Mouse (Mus musculus): ENCODE measurements around the gene Slc30a5. TPM values are rescaled to one million over a fixed set of nuclear protein-coding genes. Genes with fewer than 3 reads are reported as not detected.
"Not testable (repeated sequence)": the region's sequence is repeated elsewhere in the genome, so short reads cannot be mapped to it uniquely, and the experiment has no call there.

Slc30a5 gene
- polyA plus RNA-seq, 1 experiment from 2014 or later: 55.7 TPM

- H3K36me3 ChIP-seq: no peaks in the 10 kb centered on the region
- no peak for ATAC-seq (replicated peaks; ENCODE audit: low FRiP score)
- H3K27ac ChIP-seq: no peak overlapping the region
- H3K4me1 ChIP-seq: peaks cover 26% of the 10 kb centered on the region
- no peak overlapping the region for H3K4me2 ChIP-seq
- H3K4me3 ChIP-seq (replicated peaks): no peak overlapping the region
- H3K9ac ChIP-seq: no peak overlapping the region
- no peaks in the 10 kb centered on the region for H3K9me3 ChIP-seq (replicated peaks)
- no peaks in the 10 kb centered on the region for H3K27me3 ChIP-seq
These were observed 32.5 kb upstream of the Slc30a5 start for GRCm38 (mm10) chr13:100865744-100866143.

DNA sequence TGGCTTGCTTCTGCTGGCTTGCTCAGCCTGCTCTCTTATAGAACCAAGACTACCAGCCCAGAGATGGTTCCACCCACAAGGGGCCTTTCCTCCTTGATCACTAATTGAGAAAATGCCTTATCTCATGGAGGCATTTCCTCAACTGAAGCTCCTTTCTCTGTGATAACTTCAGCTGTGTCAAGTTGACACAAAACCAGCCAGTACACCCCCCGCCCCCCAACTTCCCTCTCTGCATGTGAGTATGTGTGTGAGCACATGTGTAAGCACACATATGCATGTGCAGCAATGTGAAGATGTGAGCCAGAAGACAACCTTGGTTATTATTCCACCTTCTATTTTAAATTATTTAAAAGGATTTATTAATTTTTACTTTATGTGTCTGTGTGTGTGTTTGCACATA lies 30.7 kb upstream of the Slc30a5 start:
- H3K9me3 ChIP-seq (replicated peaks); H3K27me3 ChIP-seq; H3K9ac ChIP-seq; ATAC-seq (replicated peaks; ENCODE audit: low FRiP score); H3K4me2 ChIP-seq; H3K4me3 ChIP-seq (replicated peaks); H3K27ac ChIP-seq; H3K36me3 ChIP-seq: not testable (repeated sequence)
- WGBS: 81% methylated on average over 1 of the region's 1 CpGs
- peaks cover 29% of the 10 kb centered on the region for H3K4me1 ChIP-seq

DNA sequence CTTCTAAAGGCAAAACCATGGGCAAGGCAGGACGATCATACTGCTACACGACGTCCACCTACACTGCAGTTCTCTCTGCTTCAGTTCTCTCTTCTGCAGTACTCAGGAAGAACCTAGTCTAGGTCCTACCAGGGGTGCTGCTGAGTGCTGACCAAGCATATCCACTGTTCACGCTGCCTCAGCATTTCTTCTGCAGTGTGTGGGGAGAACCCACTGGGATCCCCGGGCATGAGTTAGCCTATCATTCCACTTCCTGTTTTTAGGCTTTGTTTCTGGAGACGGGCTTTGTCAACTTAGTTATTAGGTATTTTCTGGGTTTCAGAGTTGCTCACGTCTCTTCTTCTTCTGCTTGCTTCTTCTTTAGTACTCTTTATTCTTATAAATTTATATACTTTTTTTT lies 25.9 kb upstream of the Slc30a5 start:
- no peak overlapping the region for H3K4me3 ChIP-seq (replicated peaks)
- no peak overlapping the region for H3K4me2 ChIP-seq
- H3K9me3 ChIP-seq (replicated peaks): no peaks in the 10 kb centered on the region
- no peak for ATAC-seq (replicated peaks; ENCODE audit: low FRiP score)
- no peaks in the 10 kb centered on the region for H3K36me3 ChIP-seq
- no peak overlapping the region for H3K9ac ChIP-seq
- no peaks in the 10 kb centered on the region for H3K27me3 ChIP-seq
- 84% methylated on average over 7 of the region's 7 CpGs for WGBS
- H3K27ac ChIP-seq: peak overlapping the region; percentile 57; the same call in 1 of the 2 replicates
- 0 out of 2 replicates have a peak, but pooled peaks cover 3% of the 10 kb centered on the region for H3K4me1 ChIP-seq

- Histone ChIP-seq H3K4me1 (0 out of 2 replicates have a peak, but pooled peaks cover 2% of the 10 kb centered on the region), H3K27me3 (no peaks in the 10 kb centered on the region), H3K9ac (no peak overlapping the region), H3K36me3 (no peaks in the 10 kb centered on the region), H3K27ac (no peak overlapping the region), H3K4me3 (replicated peaks) (no peak overlapping the region), H3K4me2 (no peak overlapping the region), H3K9me3 (replicated peaks) (no peaks in the 10 kb centered on the region)
- WGBS: 54% methylated on average over 4 of the region's 4 CpGs
- ATAC-seq (replicated peaks; ENCODE audit: low FRiP score): no peak
These were observed 20.9 kb upstream of the Slc30a5 start for GRCm38 (mm10) chr13:100854174-100854573.

GRCm38 (mm10) chr13:100853120-100853519 lies 19.9 kb upstream of the Slc30a5 start:
- Histone ChIP-seq H3K4me2 (no peak overlapping the region), H3K4me1 (no peaks in the 10 kb centered on the region), H3K9ac (no peak overlapping the region), H3K36me3 (no peaks in the 10 kb centered on the region), H3K27me3 (no peaks in the 10 kb centered on the region), H3K9me3 (replicated peaks) (no peaks in the 10 kb centered on the region), H3K4me3 (replicated peaks) (no peak overlapping the region), H3K27ac (no peak overlapping the region)
- WGBS: 70% methylated on average over 3 of the region's 3 CpGs
- ATAC-seq (replicated peaks; ENCODE audit: low FRiP score): no peak

DNA sequence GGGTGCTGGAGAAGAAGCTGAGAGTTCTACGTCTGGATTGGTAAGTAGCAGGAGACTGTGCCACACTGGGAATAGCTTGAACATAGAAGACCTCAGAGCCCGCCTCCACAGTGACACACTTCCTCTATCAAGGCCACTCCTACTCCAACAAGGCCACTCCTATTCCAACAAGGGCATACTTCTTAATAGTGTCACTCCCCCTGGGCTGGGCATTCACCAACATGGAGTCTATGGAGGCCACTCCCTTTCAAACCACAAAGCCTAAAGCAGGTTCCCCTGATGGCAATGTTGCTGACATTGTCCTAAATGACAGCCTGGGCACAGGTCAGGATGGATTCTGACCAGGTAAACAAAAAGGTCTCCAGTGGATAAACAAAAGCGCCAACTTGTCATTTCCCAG lies 15.9 kb upstream of the Slc30a5 start:
- Histone ChIP-seq H3K4me3 (replicated peaks) (no peak overlapping the region), H3K27ac (no peak overlapping the region), H3K9ac (no peak overlapping the region), H3K4me2 (no peak overlapping the region), H3K9me3 (replicated peaks) (no peaks in the 10 kb centered on the region), H3K4me1 (no peaks in the 10 kb centered on the region), H3K36me3 (no peaks in the 10 kb centered on the region), H3K27me3 (no peaks in the 10 kb centered on the region)
- no peak for ATAC-seq (replicated peaks; ENCODE audit: low FRiP score)
- WGBS: 96% methylated on average over 3 of the region's 3 CpGs

- Histone ChIP-seq H3K4me1 (peaks cover 6% of the 10 kb centered on the region; the same call in 1 of the 2 replicates), H3K27me3 (no peaks in the 10 kb centered on the region), H3K9me3 (replicated peaks) (no peaks in the 10 kb centered on the region), H3K9ac (peak overlapping the region; percentile 27; the same call in 1 of the 2 replicates), H3K4me2 (peak overlapping the region; percentile 54), H3K4me3 (replicated peaks) (peak overlapping the region; percentile 19; the same call in 1 of the 2 replicates), H3K27ac (no peak overlapping the region), H3K36me3 (no peaks in the 10 kb centered on the region)
- 43% methylated on average over 21 of the region's 21 CpGs for WGBS
- ATAC-seq (replicated peaks; ENCODE audit: low FRiP score): 0 out of 2 replicates have a peak, but pooled peaks have one; percentile 64
These were observed 13.8 kb upstream of the Slc30a5 start for GRCm38 (mm10) chr13:100846891-100847579.

- no peaks in the 10 kb centered on the region for H3K36me3 ChIP-seq
- H3K4me2 ChIP-seq: no peak overlapping the region
- peaks cover 6% of the 10 kb centered on the region; the same call in 1 of the 2 replicates for H3K4me1 ChIP-seq
- H3K9ac ChIP-seq: no peak overlapping the region
- ATAC-seq (replicated peaks; ENCODE audit: low FRiP score): no peak
- no peaks in the 10 kb centered on the region for H3K9me3 ChIP-seq (replicated peaks)
- no peaks in the 10 kb centered on the region for H3K27me3 ChIP-seq
- no peak overlapping the region for H3K4me3 ChIP-seq (replicated peaks)
- H3K27ac ChIP-seq: no peak overlapping the region
- 72% methylated on average over 8 of the region's 8 CpGs for WGBS
These were observed 13.0 kb upstream of the Slc30a5 start for GRCm38 (mm10) chr13:100846254-100846653.

- no peak overlapping the region for H3K4me2 ChIP-seq
- 72% methylated on average over 2 of the region's 2 CpGs for WGBS
- no peak overlapping the region for H3K27ac ChIP-seq
- H3K9me3 ChIP-seq (replicated peaks): no peaks in the 10 kb centered on the region
- ATAC-seq (replicated peaks; ENCODE audit: low FRiP score): no peak
- no peaks in the 10 kb centered on the region for H3K36me3 ChIP-seq
- no peak overlapping the region for H3K4me3 ChIP-seq (replicated peaks)
- H3K9ac ChIP-seq: no peak overlapping the region
- peaks cover 6% of the 10 kb centered on the region; the same call in 1 of the 2 replicates for H3K4me1 ChIP-seq
- no peaks in the 10 kb centered on the region for H3K27me3 ChIP-seq
These were observed 10.7 kb upstream of the Slc30a5 start for GRCm38 (mm10) chr13:100843944-100844343.

DNA sequence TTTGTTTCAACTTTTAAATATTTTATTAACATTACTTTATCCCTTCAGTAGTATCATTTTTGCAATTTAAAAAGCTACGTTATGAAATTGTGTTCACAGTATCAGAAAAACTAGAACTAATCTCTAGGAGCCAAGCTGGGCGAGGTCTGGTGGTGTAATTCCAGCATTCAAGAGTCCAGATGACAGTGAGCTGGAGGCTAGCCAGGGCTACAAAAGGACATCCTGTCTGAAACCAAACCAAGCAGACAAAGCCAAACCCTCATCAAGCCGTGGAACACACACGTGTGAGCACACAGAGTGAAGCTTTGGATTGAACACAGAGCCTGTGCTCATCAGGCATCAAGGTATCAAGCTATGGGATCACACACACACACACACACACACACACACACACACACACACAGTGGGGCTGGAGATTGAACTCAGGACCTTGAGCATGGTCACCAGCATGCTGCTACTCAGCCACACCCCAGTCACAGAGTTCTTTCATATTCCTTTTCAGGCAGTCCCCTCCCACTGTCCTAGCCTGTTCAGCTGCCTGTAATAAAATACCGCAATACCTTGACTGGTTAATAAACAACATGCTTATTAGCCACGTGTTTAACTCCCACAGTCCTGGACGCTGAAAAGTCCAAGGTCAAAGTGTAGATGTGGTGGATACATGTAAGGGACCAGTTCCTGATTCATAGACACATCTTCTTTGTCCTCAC lies 9.9 kb upstream of the Slc30a5 start:
- Histone ChIP-seq H3K27ac (no peak overlapping the region), H3K36me3 (no peaks in the 10 kb centered on the region), H3K4me3 (replicated peaks) (no peak overlapping the region), H3K4me1 (peaks cover 6% of the 10 kb centered on the region; the same call in 1 of the 2 replicates), H3K4me2 (no peak overlapping the region), H3K9ac (no peak overlapping the region), H3K27me3 (no peaks in the 10 kb centered on the region), H3K9me3 (replicated peaks) (no peaks in the 10 kb centered on the region)
- WGBS: 51% methylated on average over 7 of the region's 7 CpGs
- ATAC-seq (replicated peaks; ENCODE audit: low FRiP score): peak; percentile 57; the same call in 1 of the 2 replicates

DNA sequence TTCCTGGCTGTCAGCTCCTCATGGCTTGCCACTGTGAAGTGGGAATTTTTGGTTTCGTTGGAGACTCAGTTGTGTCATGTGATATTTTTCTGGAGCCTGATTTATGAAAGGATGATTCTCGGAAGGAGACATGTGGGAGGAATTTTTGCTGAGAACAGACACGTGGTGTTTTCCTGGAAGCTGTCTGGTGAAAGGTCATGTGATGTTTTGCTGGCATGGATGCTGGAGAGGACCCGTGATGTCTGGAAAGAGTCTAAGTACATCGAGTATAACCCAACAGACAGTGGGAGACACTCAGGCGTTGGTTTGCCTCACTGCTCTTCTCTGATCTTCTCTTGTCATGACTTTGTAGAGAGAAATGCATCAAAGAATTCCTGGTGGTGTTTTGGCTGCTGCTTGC lies 8.5 kb upstream of the Slc30a5 start:
- Histone ChIP-seq H3K4me3 (replicated peaks) (no peak overlapping the region), H3K9me3 (replicated peaks) (no peaks in the 10 kb centered on the region), H3K4me1 (peaks cover 6% of the 10 kb centered on the region; the same call in 1 of the 2 replicates), H3K27me3 (no peaks in the 10 kb centered on the region), H3K36me3 (no peaks in the 10 kb centered on the region), H3K4me2 (no peak overlapping the region), H3K9ac (no peak overlapping the region), H3K27ac (no peak overlapping the region)
- no peak for ATAC-seq (replicated peaks; ENCODE audit: low FRiP score)
- WGBS: 55% methylated on average over 6 of the region's 6 CpGs

- no peak overlapping the region for H3K9ac ChIP-seq
- no peak overlapping the region for H3K4me3 ChIP-seq (replicated peaks)
- H3K27me3 ChIP-seq: no peaks in the 10 kb centered on the region
- no peak overlapping the region for H3K27ac ChIP-seq
- no peaks in the 10 kb centered on the region for H3K36me3 ChIP-seq
- H3K4me2 ChIP-seq: no peak overlapping the region
- peaks cover 18% of the 10 kb centered on the region for H3K4me1 ChIP-seq
- ATAC-seq (replicated peaks; ENCODE audit: low FRiP score): no peak
- no peaks in the 10 kb centered on the region for H3K9me3 ChIP-seq (replicated peaks)
These were observed 1.6 kb upstream of the Slc30a5 start for GRCm38 (mm10) chr13:100834777-100835176.

All from kidney, embryonic 15.5 days (tissue).